Mouse (Mus musculus): ENCODE data around the gene Card19. TPM values are rescaled to one million over a fixed set of nuclear protein-coding genes. Genes with fewer than 3 reads are reported as not detected.

Card19 gene
- total and polyA plus RNA-seq, 3 experiments = 15.8 to 51.8 TPM; not detected in 1

DNA sequence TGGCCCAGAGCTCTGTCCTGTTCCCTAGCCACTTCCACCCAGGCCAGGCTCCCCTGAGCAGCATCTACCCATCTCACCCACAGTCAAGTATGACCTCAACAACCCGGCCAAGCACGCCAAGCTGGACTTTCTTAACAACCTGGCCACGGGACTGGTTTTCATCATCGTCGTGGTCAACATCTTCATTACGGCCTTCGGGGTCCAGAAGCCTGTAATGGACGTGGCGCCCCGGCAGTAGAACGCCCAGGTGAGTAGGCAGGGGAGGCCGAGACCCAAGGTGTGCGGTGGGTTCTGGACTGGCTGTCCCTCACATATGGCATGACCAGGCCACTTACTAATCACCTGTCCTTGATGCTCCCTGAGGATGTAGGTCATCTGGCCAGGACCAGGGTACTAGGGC is 21.0 kb downstream of the Card19 start:
- Histone ChIP-seq H3K79me2 (ENCODE audit: control insufficient read depth, insufficient read depth, low read length, poor library complexity) (no peaks in the 10 kb centered on the region), H3K36me3 (ENCODE audit: control insufficient read depth in 1 of 2, insufficient read depth in 2 of 2, low read length in 2 of 2) (peaks cover 0 to 3% of the 10 kb centered on the region in 2 experiments; a peak in 2 of 4 replicates), H3K4me1 (ENCODE audit: control insufficient read depth in 1 of 2, insufficient read depth in 2 of 2, low read length in 2 of 2) (0 out of 4 replicates have a peak, but pooled peaks cover 0 to 7% of the 10 kb centered on the region in 2 experiments)

DNA sequence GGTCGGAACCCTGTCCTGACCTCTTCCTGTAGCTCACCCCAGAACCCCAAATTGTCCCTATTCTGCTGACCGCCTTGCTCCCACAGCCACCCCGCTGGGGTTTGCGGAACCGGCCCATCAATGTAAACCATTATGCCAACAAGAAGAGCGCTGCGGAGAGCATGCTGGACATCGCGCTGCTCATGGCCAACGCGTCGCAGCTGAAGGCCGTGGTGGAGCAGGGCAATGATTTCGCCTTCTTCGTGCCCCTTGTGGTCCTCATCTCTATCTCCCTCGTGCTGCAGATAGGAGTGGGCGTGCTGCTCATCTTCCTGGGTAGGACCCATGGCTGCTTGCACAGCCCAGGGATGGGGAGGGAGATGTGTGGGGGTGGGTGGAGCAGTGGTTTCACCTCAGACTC is 22.2 kb downstream of the Card19 start:
- H3K27me3 ChIP-seq (ENCODE audit: control insufficient read depth in 1 of 2, insufficient read depth in 2 of 2, low read length in 2 of 2) = no peaks in the 10 kb centered on the region
- no peak overlapping the region for H3K4me3 ChIP-seq (ENCODE audit: control insufficient read depth in 1 of 2, insufficient read depth in 1 of 2, low read depth in 2 of 2, low read length in 2 of 2)
- H3K36me3 ChIP-seq (ENCODE audit: control insufficient read depth in 1 of 2, insufficient read depth in 2 of 2, low read length in 2 of 2) = peaks cover 0 to 3% of the 10 kb centered on the region in 2 experiments; a peak in 2 of 4 replicates
- 0 out of 4 replicates have a peak, but pooled peaks cover 0 to 7% of the 10 kb centered on the region in 2 experiments for H3K4me1 ChIP-seq (ENCODE audit: control insufficient read depth in 1 of 2, insufficient read depth in 2 of 2, low read length in 2 of 2)
- DNase-seq (ENCODE audit: low read depth, low spot score) = no peak
- H3K79me2 ChIP-seq (ENCODE audit: control insufficient read depth, insufficient read depth, low read length, poor library complexity) = no peaks in the 10 kb centered on the region
- H3K27ac ChIP-seq (ENCODE audit: control insufficient read depth, low read depth, low read length) = no peak overlapping the region
- no peaks in the 10 kb centered on the region for H3K9me3 ChIP-seq (replicated peaks; ENCODE audit: insufficient read depth, low read length)
- no peak for TF ChIP-seq UBTF (IDR thresholded peaks at IDR 0.05; ENCODE audit: borderline replicate concordance, insufficient read depth, low read depth, low read length)
- no peak for TF ChIP-seq MXI1 (IDR thresholded peaks at IDR 0.05; ENCODE audit: low read depth, low read length)
- no peak for TF ChIP-seq MYC (IDR thresholded peaks at IDR 0.05; ENCODE audit: low read depth, low read length)
- no peak for TF ChIP-seq TCF12 (IDR thresholded peaks at IDR 0.05; ENCODE audit: low read depth, low read length)
- no peak for TF ChIP-seq GABPA (IDR thresholded peaks at IDR 0.05; ENCODE audit: low read depth, low read length)
- no peak for TF ChIP-seq JUND (IDR thresholded peaks at IDR 0.05; ENCODE audit: low read depth, low read length)
- no peak for TF ChIP-seq TAL1 (IDR thresholded peaks at IDR 0.05; ENCODE audit: low read length)
- no peak for TF ChIP-seq SMC3 (IDR thresholded peaks at IDR 0.05; ENCODE audit: low read depth, low read length)
- TF ChIP-seq RCOR1 (IDR thresholded peaks at IDR 0.05; ENCODE audit: low read depth, low read length) = no peak
- no peak for TF ChIP-seq ZKSCAN1 (IDR thresholded peaks at IDR 0.05; ENCODE audit: low read depth, low read length)
- no peak for TF ChIP-seq CTCF (IDR thresholded peaks at IDR 0.05 in 2 of 3, conservative IDR thresholded peaks at IDR 0.05 in 1 of 3; ENCODE audit: control insufficient read depth in 1 of 3, insufficient read depth in 1 of 3, low read depth in 2 of 3, low read length in 3 of 3, poor library complexity in 1 of 3, severe bottlenecking in 1 of 3)
- no peak for TF ChIP-seq ETS1 (IDR thresholded peaks at IDR 0.05; ENCODE audit: low read depth, low read length)
- TF ChIP-seq BHLHE40 (IDR thresholded peaks at IDR 0.05; ENCODE audit: borderline replicate concordance, low read depth, low read length) = no peak
- no peak for TF ChIP-seq ZC3H11A (IDR thresholded peaks at IDR 0.05; ENCODE audit: low read depth, low read length)
- no peak for TF ChIP-seq CHD2 (IDR thresholded peaks at IDR 0.05; ENCODE audit: low read length)
- no peak for TF ChIP-seq MAX (IDR thresholded peaks at IDR 0.05; ENCODE audit: low read length)
- no peak overlapping the region for H3K9ac ChIP-seq (ENCODE audit: control insufficient read depth, low read depth, low read length, poor library complexity, severe bottlenecking)

More for the DNA sequence above, 21.0 kb downstream of the Card19 start:
- no peak for TF ChIP-seq ZC3H11A (IDR thresholded peaks at IDR 0.05; ENCODE audit: low read depth, low read length)
- no peak for TF ChIP-seq GABPA (IDR thresholded peaks at IDR 0.05; ENCODE audit: low read depth, low read length)
- no peak for TF ChIP-seq CHD2 (IDR thresholded peaks at IDR 0.05; ENCODE audit: low read length)
- no peak for TF ChIP-seq MYC (IDR thresholded peaks at IDR 0.05; ENCODE audit: low read depth, low read length)
- H3K9me3 ChIP-seq (replicated peaks; ENCODE audit: insufficient read depth, low read length) = no peaks in the 10 kb centered on the region
- no peak overlapping the region for H3K9ac ChIP-seq (ENCODE audit: control insufficient read depth, low read depth, low read length, poor library complexity, severe bottlenecking)
- DNase-seq (ENCODE audit: low read depth, low spot score) = no peak
- no peaks in the 10 kb centered on the region for H3K27me3 ChIP-seq (ENCODE audit: control insufficient read depth in 1 of 2, insufficient read depth in 2 of 2, low read length in 2 of 2)
- H3K4me3 ChIP-seq (ENCODE audit: control insufficient read depth in 1 of 2, insufficient read depth in 1 of 2, low read depth in 2 of 2, low read length in 2 of 2) = no peak overlapping the region
- no peak overlapping the region for H3K27ac ChIP-seq (ENCODE audit: control insufficient read depth, low read depth, low read length)
